Mouse (Mus musculus) central nervous system, embryonic 18 days (tissue): ENCODE data around the gene Gm21866. TPM values are rescaled to one million over a fixed set of nuclear protein-coding genes. Genes with fewer than 3 reads are reported as not detected.

Experiments used
- polyA plus RNA-seq: library from polyadenylated mRNA; depleted of rRNA; stranded (reverse); fragments of >200 nt; gene quantifications from 2 replicates; pipeline ENCODE4 v1.2.3, GENCODE M21; 2012; rRNA removed

Gene Gm21866
- not detected in 2 replicates for polyA plus RNA-seq

DNA sequence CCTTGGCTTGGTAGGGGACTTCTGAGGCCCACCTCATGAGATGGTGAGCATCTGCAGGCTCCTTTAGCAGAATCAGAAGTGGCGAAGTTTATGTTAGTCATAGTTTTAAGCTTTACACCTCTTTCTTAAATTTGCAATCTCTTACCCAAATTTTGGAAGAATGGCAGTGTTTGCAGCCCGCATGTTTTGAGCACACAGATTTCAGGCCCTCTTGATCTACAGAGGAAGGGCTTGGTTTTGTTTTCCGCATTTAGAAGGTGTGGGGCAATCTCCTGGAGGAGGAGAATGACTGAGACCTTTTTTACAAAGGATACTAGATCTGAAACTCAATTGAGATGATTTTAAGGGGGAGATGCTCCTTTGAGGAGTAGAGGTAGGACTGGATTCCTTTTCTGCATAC is at the start of gene Gm21866:
TSS of gene Gm21866 (minus strand) at position 101 of the 400 bp plus-strand sequence.

DNA sequence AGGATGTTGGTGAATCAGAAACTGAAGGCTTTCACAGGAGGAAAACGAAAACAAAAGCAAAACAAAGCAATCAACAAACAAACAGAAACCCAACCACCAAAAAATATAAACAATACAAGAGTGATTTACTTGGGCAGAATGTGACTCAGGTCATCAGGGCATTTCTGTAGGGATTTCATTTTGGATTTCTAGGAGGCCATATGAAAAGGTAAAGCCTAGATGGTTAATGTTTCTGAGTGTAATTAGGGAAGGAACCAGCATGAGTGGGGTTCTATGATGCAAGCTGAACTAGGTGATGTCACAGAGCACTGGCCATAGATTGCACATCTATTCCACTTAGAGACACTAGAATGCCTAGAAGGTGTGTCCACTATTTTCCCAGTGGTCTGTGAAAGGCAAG is 28.3 kb upstream of the Gm21866 start, which contains the start of gene Gm20773:
TSS of gene Gm20773 (plus strand) at position 301 of the 400 bp plus-strand sequence.

Other genes with a start within 250 kb of the Gm21866 start
- not detected in 2 replicates for gene Gm21828, start 241.7 kb downstream of the Gm21866 start, polyA plus RNA-seq
- not detected in 2 replicates for gene Gm21440, start 213.2 kb downstream of the Gm21866 start, polyA plus RNA-seq
- not detected in 2 replicates for gene Gm21454, start 213.1 kb downstream of the Gm21866 start, polyA plus RNA-seq
- gene Gm21725, start 116.5 kb downstream of the Gm21866 start, polyA plus RNA-seq, result not detected in 2 replicates
- gene Gm20773, start 28.4 kb upstream of the Gm21866 start, polyA plus RNA-seq, result not detected in 2 replicates